Mouse (Mus musculus) layer of hippocampus, adult 11-12 months (tissue): Measurements from ENCODE around the gene Dexi.
A peak's percentile ranks its signal among the peaks of the same experiment; 100 is the strongest.

Experiments
- DNase-seq: peaks from one replicate; pipeline ENCODE4 v3.0.0; 2022; ENCODE audit warnings: low spot score

Dexi gene

GRCm38 (mm10) chr16:10540763-10541597, 1.9 kb downstream of the Dexi start:
- no peak for DNase-seq

GRCm38 (mm10) chr16:10536961-10537360, 5.9 kb downstream of the Dexi start:
- no peak for DNase-seq

- no peak for DNase-seq
These were observed 6.5 kb downstream of the Dexi start for GRCm38 (mm10) chr16:10536323-10536722.

- DNase-seq = no peak
These were observed 8.3 kb downstream of the Dexi start for GRCm38 (mm10) chr16:10534567-10534966.

GRCm38 (mm10) chr16:10533781-10534180, 9.1 kb downstream of the Dexi start:
- no peak for DNase-seq

GRCm38 (mm10) chr16:10530179-10530578, 12.7 kb downstream of the Dexi start:
- no peak for DNase-seq

GRCm38 (mm10) chr16:10528382-10528781, 14.5 kb downstream of the Dexi start:
- DNase-seq = no peak

GRCm38 (mm10) chr16:10527046-10527644, 15.7 kb downstream of the Dexi start:
- no peak for DNase-seq

GRCm38 (mm10) chr16:10525610-10525980, 17.3 kb downstream of the Dexi start:
- DNase-seq = no peak

- DNase-seq = no peak
These were observed 17.8 kb downstream of the Dexi start for GRCm38 (mm10) chr16:10524866-10525609.

GRCm38 (mm10) chr16:10523650-10524049, 19.2 kb downstream of the Dexi start:
- no peak for DNase-seq

GRCm38 (mm10) chr16:10522811-10523210, 20.0 kb downstream of the Dexi start:
- DNase-seq = peak; percentile 83

GRCm38 (mm10) chr16:10520908-10521614, 21.8 kb downstream of the Dexi start:
- DNase-seq = peak; percentile 91

GRCm38 (mm10) chr16:10518030-10518429, 24.8 kb downstream of the Dexi start:
- no peak for DNase-seq

- no peak for DNase-seq
These were observed 26.8 kb downstream of the Dexi start for GRCm38 (mm10) chr16:10515953-10516572.

- DNase-seq = no peak
These were observed 31.7 kb downstream of the Dexi start for GRCm38 (mm10) chr16:10511134-10511520.

- DNase-seq = no peak
These were observed 32.2 kb downstream of the Dexi start for GRCm38 (mm10) chr16:10510477-10511133.

GRCm38 (mm10) chr16:10508691-10509090, 34.2 kb downstream of the Dexi start:
- DNase-seq = no peak

- DNase-seq = no peak
These were observed 35.4 kb downstream of the Dexi start for GRCm38 (mm10) chr16:10507445-10507844.

GRCm38 (mm10) chr16:10503058-10503457, 39.8 kb downstream of the Dexi start:
- DNase-seq = no peak

- no peak for DNase-seq
These were observed 41.0 kb downstream of the Dexi start for GRCm38 (mm10) chr16:10501865-10502264.
